ENCODE assay signal across 32 mouse cellular contexts in genomic region chr2:21379516-21379915, GRCm38 (mm10). TPM values are rescaled to one million over a fixed set of nuclear protein-coding genes. Genes with fewer than 3 reads are reported as not detected.
A peak's percentile ranks its signal among the peaks of the same experiment; 100 is the strongest.
DNase-seq lines count a peak whose midpoint lies in the region; ATAC-seq lines count a peak whose summit lies in the region.
"Had no signal": no experiment of that assay in that cellular context is flagged by ENCODE, and none has a peak within 500 bp of the region (broad histone marks: within the 10 kb centered on the region; RNA-seq: fewer than 3 reads in every experiment).

No protein-coding gene starts in this region.

- H3K4me3 ChIP-seq in intestine, embryonic 15.5 days (replicated peaks), result no peak overlapping the region
- H3K4me3 ChIP-seq: forebrain, embryonic 13.5 days; heart, embryonic 13.5 days; hindbrain, embryonic 15.5 days; limb, embryonic 10.5 days; limb, embryonic 15.5 days; midbrain, embryonic 13.5 days; neural tube, embryonic 13.5 days had no signal

- H3K4me2 ChIP-seq in intestine, embryonic 15.5 days (replicated peaks), result no peak overlapping the region
- H3K4me2 ChIP-seq: forebrain, embryonic 13.5 days; heart, embryonic 13.5 days; hindbrain, embryonic 15.5 days; limb, embryonic 15.5 days; midbrain, embryonic 13.5 days; neural tube, embryonic 13.5 days had no signal

- 76% methylated on average over 2 of the region's 2 CpGs for WGBS in intestine, embryonic 15.5 days

- ATAC-seq in intestine, embryonic 15.5 days, result no peak
- ATAC-seq: activated CD4-positive, CD25-positive, alpha-beta regulatory T cell, adult 4 months; forebrain, embryonic 13.5 days; midbrain, embryonic 13.5 days had no signal

- no peaks in the 10 kb centered on the region for H3K27me3 ChIP-seq in intestine, embryonic 15.5 days (replicated peaks)
- H3K27me3 ChIP-seq: forebrain, embryonic 13.5 days; heart, embryonic 13.5 days; hindbrain, embryonic 15.5 days; limb, embryonic 15.5 days; midbrain, embryonic 13.5 days; neural tube, embryonic 13.5 days had no signal

- intact Hi-C loops in left cerebral cortex, postnatal 36 days (cut with DNase I), result no loop called here

- H3K27ac ChIP-seq in intestine, embryonic 15.5 days, result no peak overlapping the region
- H3K27ac ChIP-seq: forebrain, embryonic 13.5 days; heart, embryonic 13.5 days; hindbrain, embryonic 15.5 days; kidney, postnatal 0 days; limb, embryonic 10.5 days; limb, embryonic 15.5 days; liver, embryonic 14.5 days; macrophage; midbrain, embryonic 13.5 days; neural tube, embryonic 13.5 days had no signal

- H3K4me1 ChIP-seq in intestine, embryonic 15.5 days (replicated peaks), result no peaks in the 10 kb centered on the region
- H3K4me1 ChIP-seq: forebrain, embryonic 13.5 days; heart, embryonic 13.5 days; hindbrain, embryonic 15.5 days; limb, embryonic 10.5 days; limb, embryonic 15.5 days; midbrain, embryonic 13.5 days; neural tube, embryonic 13.5 days had no signal

- H3K9me3 ChIP-seq in intestine, embryonic 15.5 days, result no peaks in the 10 kb centered on the region
- H3K9me3 ChIP-seq: forebrain, embryonic 13.5 days; heart, embryonic 13.5 days; hindbrain, embryonic 15.5 days; limb, embryonic 10.5 days; limb, embryonic 15.5 days; midbrain, embryonic 13.5 days; neural tube, embryonic 13.5 days had no signal

- no peaks in the 10 kb centered on the region for H3K36me3 ChIP-seq in intestine, embryonic 15.5 days
- H3K36me3 ChIP-seq: heart, embryonic 13.5 days; hindbrain, embryonic 15.5 days; limb, embryonic 10.5 days; limb, embryonic 15.5 days; midbrain, embryonic 13.5 days; neural tube, embryonic 13.5 days had no signal

- no peak overlapping the region for H3K9ac ChIP-seq in intestine, embryonic 15.5 days
- H3K9ac ChIP-seq: forebrain, embryonic 13.5 days; heart, embryonic 13.5 days; hindbrain, embryonic 15.5 days; limb, embryonic 15.5 days; liver, embryonic 14.5 days; midbrain, embryonic 13.5 days; neural tube, embryonic 13.5 days had no signal

- DNase-seq in left cerebral cortex, adult 9 months (ENCODE audit: low spot score in 2 of 2), result peak; percentile 47 to 61
- DNase-seq in left cerebral cortex, adult 11 months (ENCODE audit: low spot score), result no peak
- DNase-seq in frontal cortex, postnatal 36 days (ENCODE audit: low spot score in 2 of 2), result peak; percentile 35 to 76
- DNase-seq in left cerebral cortex, postnatal 36 days (ENCODE audit: low spot score in 2 of 2), result peak; percentile 32 to 43
- no peak for DNase-seq in adrenal gland, postnatal 4 days (ENCODE audit: low spot score in 2 of 2)
- DNase-seq: adrenal gland, adult 2 months; adrenal gland, postnatal 36 days; B cell, adult 2 months; cerebellum, adult 8-10 months; cerebellum, postnatal 36 days; heart, postnatal 10 days; kidney, adult 8-10 months; lung, adult 2 months; lung, postnatal 10 days had no signal

RNA-seq across cellular contexts. Expression of gene Gpr158, which starts 12.2 kb away (rescaled TPM):
- total RNA-seq in left cerebral cortex, postnatal 36 days (2021), result 100 to 1,000 TPM; 120 to 121 TPM
- 1 to 10 TPM in 1 of 2 experiments, under 1 TPM in 1; 0.76 to 1.0 TPM for total RNA-seq in adrenal gland, postnatal 4 days (2021)
- polyA plus RNA-seq in intestine, embryonic 15.5 days (2015; fragmentation: Nextera tagmentation; extraction: Ambion mirVana), result 0.03 and 0.05 TPM in 2 replicates
- total RNA-seq: gastrocnemius, adult 8-10 months; gastrocnemius, postnatal 4 days; hematopoietic stem cell, adult 5-6 weeks; megakaryocyte-erythroid progenitor cell, adult 5-6 weeks had no signal
- polyA plus RNA-seq: activated CD4-positive, CD25-positive, alpha-beta regulatory T cell, adult 4 months; heart, embryonic 13.5 days; kidney, postnatal 0 days; large intestine, adult 2 months; limb, embryonic 10.5 days; liver, embryonic 14.5 days; lung, adult 2 months; macrophage; small intestine, adult 2 months had no signal

Comparison
In these comparisons a context has a peak if more than half of its experiments do, and no peak if none do; other contexts are left out.
1. DNase-seq: peak in left cerebral cortex, adult 9 months (2 of 2), frontal cortex, postnatal 36 days (2 of 2) and left cerebral cortex, postnatal 36 days (2 of 2); none in left cerebral cortex, adult 11 months (single experiment) and adrenal gland, postnatal 4 days (0 of 2).
2. RNA of gene Gpr158, which starts 12.2 kb away (total RNA-seq): 120 to 121 TPM in left cerebral cortex, postnatal 36 days; 0.76 to 1.0 TPM in adrenal gland, postnatal 4 days; every median in the first group is over 10 times any median in the second.